Mouse (Mus musculus) frontal cortex, adult 2 months (tissue): ENCODE results near the gene Hist1h4f. TPM values are rescaled to one million over a fixed set of nuclear protein-coding genes. Genes with fewer than 3 reads are reported as not detected.
"Not testable (repeated sequence)": the region's sequence is repeated elsewhere in the genome, so short reads cannot be mapped to it uniquely, and the experiment has no call there.

ENCODE experiments used
- DNase-seq, 2 experiments: peaks; one replicate each; pipeline ENCODE4 v3.0.0; 2022; ENCODE audit warnings: low spot score in 1 of 2; ENCODE audit errors: extremely low spot score in 1 of 2
- polyA plus RNA-seq: library from polyadenylated mRNA; depleted of rRNA; stranded (reverse); fragments of >200 nt; gene quantifications from 2 replicates; pipeline ENCODE4 v1.2.3, GENCODE M21; 2012

The Hist1h4f gene
- polyA plus RNA-seq, 1 experiment, result 2.8 TPM

- no peak for DNase-seq
Measured at GRCm38 (mm10) chr13:23576906-23577639, 25.6 kb upstream of the Hist1h4f start.

DNA sequence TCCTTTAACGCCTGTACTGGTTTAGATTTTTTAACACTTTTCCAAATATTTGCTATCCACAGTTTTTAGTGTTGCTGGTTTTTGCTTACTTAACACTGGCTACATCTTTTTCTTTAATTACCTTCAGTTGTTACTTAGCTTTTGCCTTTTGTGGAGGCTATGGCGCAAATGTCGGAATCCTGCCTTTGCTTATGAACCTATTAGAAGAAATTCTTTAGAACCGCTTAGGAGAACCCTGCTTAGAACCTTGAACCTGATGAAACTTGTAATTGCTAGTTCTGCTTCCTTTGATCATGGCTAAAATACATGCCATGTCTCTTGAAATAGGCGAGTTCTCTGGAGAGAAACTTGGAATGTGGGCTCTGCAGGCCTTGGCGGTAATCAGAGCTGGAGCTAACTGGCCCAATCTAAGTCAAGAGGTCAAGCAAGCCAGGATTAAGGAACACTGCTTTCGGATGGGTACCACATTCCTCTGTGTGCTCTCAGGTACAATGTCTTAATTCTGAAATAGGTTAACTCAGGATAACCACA is 25.0 kb upstream of the Hist1h4f start:
- DNase-seq, result no peak

DNA sequence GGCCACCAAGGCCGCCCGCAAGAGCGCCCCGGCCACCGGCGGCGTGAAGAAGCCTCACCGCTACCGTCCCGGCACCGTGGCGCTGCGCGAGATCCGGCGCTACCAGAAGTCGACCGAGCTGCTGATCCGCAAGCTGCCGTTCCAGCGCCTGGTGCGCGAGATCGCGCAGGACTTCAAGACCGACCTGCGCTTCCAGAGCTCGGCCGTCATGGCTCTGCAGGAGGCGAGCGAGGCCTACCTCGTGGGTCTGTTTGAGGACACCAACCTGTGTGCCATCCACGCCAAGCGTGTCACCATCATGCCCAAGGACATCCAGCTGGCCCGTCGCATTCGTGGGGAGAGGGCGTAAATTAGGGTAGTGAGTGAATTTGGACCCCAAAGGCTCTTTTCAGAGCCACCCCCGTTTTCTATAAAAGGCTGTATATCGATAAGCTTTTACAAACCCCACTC is 24.4 kb upstream of the Hist1h4f start:
- not testable (repeated sequence) for DNase-seq

DNA sequence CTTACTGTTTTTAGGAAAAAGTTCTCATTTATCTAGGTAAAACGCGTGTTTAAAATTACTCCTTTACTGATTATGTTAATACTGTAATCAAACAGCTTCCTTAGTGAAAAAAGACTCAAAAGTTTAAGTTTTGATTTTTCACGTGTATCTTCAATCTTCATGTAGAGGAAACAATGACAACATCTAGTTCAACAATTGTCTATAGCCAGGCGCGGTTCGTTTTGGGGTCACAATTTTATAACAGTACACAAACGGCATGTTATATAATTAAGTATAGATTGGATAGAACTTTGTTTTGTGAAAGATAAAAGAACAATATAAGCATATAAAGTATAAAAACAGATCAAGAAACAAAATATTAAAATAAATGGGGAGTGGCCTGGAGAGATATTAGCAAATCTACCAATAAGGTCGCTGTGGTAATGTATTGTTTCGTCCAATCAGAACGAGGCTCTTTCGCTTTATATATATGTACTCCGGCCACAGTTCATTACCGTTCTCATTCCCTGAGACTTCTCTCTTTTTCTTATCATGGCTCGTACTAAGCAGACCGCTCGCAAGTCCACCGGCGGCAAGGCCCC is 23.9 kb upstream of the Hist1h4f start, which contains the start of gene Hist1h3d:
Gene Hist1h3d, plus strand, starts transcription at position 493 of the 581 bp plus-strand sequence.
- peak; percentile 72 to 89 for DNase-seq

DNA sequence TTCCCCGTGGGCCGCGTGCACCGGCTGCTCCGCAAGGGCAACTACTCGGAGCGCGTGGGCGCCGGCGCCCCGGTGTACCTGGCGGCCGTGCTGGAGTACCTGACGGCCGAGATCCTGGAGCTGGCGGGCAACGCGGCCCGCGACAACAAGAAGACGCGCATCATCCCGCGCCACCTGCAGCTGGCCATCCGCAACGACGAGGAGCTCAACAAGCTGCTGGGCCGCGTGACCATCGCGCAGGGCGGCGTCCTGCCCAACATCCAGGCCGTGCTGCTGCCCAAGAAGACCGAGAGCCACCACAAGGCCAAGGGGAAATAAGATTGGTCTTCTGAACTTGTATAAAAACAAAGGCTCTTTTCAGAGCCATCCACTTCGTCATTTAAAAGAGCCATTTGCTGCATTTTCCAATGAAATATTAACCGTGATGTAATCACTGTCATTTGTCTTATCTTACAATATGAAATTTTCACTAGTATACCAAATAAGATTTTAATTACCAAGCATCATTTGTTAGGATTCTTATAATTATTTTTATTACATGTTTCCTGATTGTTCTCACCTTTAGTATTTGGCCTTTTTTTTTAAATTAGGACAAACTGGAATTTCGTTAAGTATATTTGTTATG is 23.2 kb upstream of the Hist1h4f start:
- not testable (repeated sequence) for DNase-seq

GRCm38 (mm10) chr13:23573898-23574524 is 22.6 kb upstream of the Hist1h4f start, which contains the start of the genes Hist1h2bf and Hist1h2ad:
Hist1h2bf (minus strand) TSS chr13:23574196.
Hist1h2ad (plus strand) TSS chr13:23574381.
- DNase-seq, result peak; percentile 98

- not testable (repeated sequence) for DNase-seq
Measured at GRCm38 (mm10) chr13:23573034-23573897, 21.8 kb upstream of the Hist1h4f start.

- DNase-seq, result no peak
Measured at GRCm38 (mm10) chr13:23572218-23573033, 21.0 kb upstream of the Hist1h4f start.

DNA sequence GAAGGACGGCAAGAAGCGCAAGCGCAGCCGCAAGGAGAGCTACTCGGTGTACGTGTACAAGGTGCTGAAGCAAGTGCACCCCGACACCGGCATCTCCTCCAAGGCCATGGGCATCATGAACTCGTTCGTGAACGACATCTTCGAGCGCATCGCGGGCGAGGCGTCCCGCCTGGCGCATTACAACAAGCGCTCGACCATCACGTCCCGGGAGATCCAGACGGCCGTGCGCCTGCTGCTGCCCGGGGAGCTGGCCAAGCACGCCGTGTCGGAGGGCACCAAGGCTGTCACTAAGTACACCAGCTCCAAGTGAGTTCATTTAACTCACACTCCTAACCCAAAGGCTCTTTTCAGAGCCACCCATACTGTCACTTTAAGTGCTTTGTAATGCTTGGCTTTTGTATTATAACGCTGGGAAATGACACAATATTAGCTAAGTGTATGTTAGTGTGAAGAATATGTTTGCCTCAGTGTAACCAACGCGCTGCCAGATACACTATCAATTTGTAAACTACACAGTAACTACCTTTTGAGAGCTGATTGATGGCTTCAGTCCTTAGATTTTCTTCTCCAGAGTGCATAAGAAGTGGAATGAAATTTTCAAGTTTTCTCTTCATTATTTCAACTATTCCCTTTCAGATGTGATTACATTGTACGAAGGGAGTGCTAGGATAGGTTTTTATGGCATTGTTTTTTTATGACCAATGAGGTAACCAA is 20.2 kb upstream of the Hist1h4f start:
- DNase-seq, result not testable (repeated sequence)

GRCm38 (mm10) chr13:23571022-23571503 is 19.6 kb upstream of the Hist1h4f start, which contains the start of the genes Hist1h2ae and Hist1h2bg:
Hist1h2ae (minus strand) TSS chr13:23571220.
Hist1h2bg (plus strand) TSS chr13:23571396.
- peak; percentile 83 to 93 for DNase-seq

DNA sequence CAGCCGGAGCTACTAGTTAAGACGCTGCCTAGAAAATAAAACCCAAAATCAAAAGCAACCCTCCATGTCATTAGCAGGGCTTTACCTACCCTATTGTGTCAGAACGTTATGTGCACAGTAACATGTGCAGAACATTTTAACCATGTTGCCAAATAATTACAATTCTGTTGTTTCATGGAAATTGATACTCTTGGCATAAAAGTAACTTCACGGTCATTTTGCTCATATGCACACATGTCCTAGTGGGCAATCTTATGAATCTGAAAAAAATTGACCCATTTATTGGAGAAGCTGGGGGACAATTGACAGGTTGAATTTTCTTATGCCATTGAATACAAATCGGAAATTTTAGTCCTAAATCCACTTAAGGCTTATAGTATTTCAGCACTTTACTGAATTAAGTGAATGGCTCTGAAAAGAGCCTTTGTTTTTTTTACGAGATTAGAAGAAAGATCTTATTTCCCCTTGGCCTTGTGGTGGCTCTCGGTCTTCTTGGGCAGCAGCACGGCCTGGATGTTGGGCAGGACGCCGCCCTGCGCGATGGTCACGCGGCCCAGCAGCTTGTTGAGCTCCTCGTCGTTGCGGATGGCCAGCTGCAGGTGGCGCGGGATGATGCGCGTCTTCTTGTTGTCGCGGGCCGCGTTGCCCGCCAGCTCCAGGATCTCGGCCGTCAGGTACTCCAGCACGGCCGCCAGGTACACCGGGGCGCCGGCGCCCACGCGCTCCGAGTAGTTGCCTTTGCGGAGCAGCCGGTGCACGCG is 19.0 kb upstream of the Hist1h4f start:
- DNase-seq, result not testable (repeated sequence)

GRCm38 (mm10) chr13:23564482-23564881 is 13.0 kb upstream of the Hist1h4f start:
- DNase-seq, result no peak

DNA sequence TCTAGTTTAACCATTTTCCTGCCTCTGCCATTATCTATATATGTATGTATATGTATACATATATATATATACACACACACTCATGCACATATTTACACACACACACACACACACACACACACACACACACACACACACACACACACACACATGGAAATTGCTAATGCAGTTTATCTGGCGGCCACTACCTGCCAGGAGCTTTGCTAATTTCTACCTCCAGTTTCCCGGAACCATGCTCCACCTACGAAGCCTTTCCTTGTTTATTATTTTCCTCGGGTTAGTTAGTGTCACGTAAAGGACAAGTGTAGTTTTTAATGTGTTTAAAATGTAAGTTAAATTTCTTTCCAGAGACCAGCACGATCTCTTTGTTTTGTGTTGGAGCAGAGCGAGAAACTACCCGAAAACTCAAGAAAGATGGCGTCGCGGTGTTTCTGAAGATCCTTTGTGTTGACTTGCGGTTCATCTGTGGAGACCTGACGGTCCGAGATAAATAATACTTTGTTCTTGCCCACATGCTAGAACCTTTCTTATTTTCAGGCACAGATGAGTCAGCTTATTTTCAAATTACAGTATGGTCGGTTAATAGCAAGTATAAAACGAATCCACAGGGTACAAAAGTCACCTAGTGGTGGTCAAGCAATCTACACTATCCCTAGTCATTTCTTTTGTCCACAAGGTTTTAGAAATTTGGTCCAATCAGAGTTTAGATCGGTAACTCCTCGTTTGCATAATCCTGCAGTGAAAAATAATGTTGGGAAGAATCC is 11.4 kb upstream of the Hist1h4f start:
- peak in 1 of 2 experiments; percentile 74 for DNase-seq

DNA sequence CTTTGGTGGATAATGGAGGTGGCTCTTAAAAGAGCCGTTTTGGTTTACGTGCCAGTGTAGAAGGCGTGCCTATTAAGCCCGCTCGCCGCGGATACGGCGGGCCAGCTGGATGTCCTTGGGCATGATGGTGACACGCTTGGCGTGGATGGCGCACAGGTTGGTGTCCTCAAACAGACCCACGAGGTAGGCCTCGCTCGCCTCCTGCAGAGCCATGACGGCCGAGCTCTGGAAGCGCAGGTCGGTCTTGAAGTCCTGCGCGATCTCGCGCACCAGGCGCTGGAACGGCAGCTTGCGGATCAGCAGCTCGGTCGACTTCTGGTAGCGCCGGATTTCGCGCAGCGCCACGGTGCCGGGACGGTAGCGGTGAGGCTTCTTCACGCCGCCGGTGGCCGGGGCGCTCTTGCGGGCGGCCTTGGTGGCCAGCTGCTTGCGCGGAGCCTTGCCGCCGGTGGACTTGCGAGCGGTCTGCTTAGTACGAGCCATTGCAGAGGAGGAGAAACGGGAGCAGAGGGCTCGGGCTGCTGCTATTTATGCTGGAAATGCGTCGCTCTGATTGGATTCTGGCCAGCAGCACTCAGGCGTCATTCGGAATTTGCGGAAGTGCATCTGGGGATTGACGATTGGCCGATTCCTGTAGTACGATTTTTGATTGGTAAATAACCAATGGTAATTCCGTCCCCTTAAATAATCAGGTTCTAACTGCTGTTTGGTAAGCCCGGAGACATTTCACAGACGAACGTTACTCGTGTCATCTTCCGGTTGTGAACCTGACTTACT is 10.6 kb upstream of the Hist1h4f start, which contains the start of gene Hist1h3e:
Gene Hist1h3e, minus strand, starts transcription at position 487 of the 777 bp plus-strand sequence.
- DNase-seq, result peak; percentile 94 to 98

DNA sequence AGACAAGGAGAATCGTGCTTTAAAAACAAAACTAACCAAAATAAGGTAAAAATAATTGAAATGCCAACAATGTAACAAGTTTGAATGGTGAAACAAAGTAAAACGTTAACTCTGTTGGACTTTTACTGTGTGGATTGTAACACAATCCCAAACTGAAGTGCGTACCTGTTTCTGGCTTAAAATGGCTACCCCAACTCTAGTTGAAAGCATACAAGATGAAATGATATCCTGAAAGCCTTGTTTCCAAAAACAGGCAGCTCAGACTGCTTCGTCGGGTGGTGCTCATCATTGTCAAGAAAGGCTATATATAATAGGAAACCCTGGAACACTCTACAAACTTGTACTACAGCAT is 10.1 kb upstream of the Hist1h4f start:
- not testable (repeated sequence) for DNase-seq

- DNase-seq, result not testable (repeated sequence)
Measured at GRCm38 (mm10) chr13:23560699-23561098, 9.3 kb upstream of the Hist1h4f start.
